Mouse (Mus musculus) mouse trophoblast stem cell (cell line): ENCODE data around the gene Fxn.
"Not testable (repeated sequence)": the region's sequence is repeated elsewhere in the genome, so short reads cannot be mapped to it uniquely, and the experiment has no call there.

Source experiments
- in situ Hi-C, 2 experiments: fragments of 300-500 bp; cut with MseI, MboI; formaldehyde crosslinking; loops; 2 replicates in 1 of 2; 3 replicates in 1 of 2; pipeline ENCODE4 v1.15.1; 2025

Fxn gene

DNA sequence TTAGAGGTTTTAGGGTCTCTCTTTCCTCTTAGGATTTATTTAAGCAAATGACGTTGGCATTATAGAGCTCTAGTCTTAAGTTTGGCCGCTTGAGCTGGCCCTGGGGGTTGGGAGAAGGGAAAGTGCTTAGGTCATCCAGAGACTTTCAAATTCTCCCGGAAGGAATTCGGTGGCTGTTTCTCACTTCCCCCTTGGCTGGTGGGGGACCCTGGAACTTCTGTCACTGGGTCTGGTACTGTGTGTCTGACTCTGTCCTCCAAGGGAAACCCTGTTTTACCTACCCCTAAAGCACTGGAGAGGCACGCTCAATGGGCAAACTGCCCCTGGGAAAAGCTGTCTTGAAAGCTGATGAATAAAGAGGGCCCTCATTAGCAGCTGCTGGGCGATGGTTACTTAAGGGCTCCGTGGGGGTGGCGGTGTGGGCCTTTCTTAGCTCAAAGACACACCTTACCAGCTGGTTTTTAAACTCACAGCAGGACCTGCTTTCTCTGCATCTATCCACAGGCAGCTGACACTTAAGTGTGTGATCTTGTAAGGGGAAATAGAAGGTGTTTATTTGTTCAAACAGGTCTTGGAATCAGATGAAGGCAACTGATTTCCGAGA lies 26.6 kb downstream of the Fxn start:
- in situ Hi-C loops = loop anchor here in 1 of 2 experiments (25.0 kb wide), 1 partner anchor 391 kb away; no protein-coding TSS in a partner anchor

DNA sequence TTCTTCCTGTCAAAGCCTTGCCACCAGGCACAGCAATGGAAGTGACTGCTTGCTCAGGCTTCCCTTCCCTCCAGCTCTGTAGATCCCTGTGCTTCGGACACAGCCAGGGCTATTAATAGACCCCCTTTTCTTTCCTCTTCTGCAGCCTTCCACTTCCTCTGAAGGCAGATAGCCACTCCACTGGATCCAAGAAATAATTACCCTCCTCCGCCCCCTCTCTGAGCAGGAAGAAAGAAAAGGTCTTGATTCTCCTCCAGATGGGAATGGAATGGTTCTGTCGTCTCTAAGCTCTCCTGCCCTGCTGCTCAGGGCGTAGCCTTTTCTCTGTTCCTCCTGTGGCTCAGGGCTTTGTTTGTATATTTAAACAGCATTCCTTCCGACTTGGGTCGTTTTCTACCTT lies 28.5 kb downstream of the Fxn start:
- in situ Hi-C loops = loop anchor here in 1 of 2 experiments (25.0 kb wide), 1 partner anchor 390 kb away; no protein-coding TSS in a partner anchor

DNA sequence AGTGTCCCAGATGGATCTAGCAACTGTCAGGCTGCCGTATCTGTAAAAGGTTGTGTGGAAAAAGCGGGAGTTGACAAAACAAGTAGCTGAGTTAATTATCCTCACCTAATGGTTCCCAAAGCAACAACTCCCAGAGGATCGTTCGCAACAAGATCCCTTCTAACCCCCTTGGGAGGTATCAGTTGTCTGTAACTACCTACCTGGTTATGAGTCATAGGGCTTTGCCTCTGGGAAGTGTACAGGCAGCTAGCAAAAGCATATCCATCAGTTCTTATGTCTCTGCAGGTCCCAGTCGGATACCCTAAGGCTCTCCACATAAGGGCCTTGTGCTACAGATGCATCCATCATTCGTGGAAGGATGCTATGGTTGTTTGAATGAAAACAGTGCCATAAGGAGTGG lies 37.1 kb downstream of the Fxn start:
- in situ Hi-C loops = no loop called here

DNA sequence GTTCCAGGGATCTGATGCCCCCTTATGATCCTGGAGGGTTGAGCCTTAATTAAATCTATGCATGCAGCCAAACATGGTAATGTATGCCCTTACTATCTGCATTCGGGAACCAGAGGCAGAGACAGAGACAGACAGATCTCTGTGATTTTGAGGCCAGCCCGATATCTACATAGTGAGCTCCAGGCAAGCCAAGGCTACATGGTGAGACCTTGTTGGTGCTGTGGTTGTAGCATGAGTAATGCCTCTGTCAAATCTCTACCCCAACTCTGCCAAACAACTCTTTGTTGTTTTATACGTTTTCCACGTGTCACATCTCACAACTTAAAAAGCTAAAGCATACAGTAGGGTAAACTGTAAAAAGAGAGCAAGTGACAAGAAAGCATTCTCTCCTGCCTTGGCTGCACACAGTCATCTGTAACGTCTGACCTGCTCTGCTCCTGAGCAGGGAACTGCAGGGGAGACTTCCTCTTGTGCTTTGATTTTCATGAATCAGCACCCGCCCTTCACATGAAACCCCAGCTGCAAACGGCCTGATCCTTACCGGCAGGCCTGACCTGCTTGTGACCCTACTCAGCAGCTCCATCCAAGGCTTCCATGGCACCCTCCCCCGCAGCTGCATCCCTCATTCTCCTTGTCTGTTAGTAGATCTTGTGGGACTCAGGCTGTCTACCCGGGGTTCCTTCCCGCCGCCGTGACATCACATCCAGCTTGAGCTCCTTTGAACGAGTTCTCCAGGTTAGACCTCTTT lies 38.4 kb downstream of the Fxn start:
- in situ Hi-C loops = no loop called here

DNA sequence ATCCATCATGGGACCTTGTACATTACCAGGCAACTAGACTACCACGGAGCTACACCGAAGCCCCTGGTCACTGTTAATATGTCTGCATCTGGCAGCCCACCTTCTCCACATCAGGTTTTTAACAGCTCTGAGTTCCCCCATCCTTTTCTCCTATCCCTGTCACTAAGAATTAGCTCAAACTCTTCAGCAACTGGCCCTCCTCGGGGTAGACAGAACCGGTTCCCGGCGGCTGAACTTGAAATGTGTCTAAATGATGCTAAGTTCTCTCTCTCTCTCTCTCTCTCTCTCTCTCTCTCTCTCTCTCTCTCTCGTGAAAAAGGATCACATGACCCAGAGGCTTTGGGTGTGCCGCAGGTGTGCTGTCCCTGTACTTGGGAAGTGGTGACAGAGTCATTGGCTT lies 39.1 kb downstream of the Fxn start:
- in situ Hi-C loops = no loop called here

DNA sequence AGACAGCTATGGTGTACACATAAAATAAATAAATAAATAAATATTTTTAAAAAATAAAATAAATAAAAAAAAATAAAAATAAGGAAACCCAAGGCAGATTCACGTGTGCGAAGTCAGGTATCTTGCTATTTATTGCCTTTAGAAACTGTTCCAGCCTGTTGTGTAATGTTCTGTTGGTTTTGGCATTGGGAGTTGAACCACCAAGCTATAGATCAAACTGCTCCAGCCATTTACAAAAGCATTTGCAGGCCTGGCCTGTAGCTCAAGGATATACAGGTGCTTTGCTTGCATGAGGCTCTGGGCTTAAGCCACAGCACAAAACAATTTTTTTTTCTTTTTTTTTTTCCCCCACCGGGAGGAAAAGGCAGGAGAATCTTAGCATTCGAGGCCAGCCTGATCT lies 42.4 kb downstream of the Fxn start:
- in situ Hi-C loops = no loop called here

DNA sequence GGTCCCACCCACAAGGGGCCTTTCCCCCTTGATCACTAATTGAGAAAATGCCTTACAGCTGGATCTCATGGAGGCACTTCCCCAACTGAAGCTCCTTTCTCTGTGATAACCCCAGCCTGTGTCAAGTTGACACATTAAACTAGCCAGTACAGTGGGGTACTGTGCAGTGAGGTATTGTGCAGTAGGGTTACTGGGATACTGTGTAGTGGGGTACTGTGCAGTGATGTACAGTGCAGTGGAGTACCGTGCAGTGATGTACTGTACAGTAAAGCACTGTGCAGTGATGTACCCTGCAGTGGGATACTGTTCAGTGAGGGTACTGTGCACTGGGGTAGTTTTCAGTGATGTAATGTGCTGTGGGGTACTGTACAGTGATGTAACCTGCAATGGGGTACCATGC lies 48.0 kb downstream of the Fxn start:
- in situ Hi-C loops = not testable (repeated sequence)

DNA sequence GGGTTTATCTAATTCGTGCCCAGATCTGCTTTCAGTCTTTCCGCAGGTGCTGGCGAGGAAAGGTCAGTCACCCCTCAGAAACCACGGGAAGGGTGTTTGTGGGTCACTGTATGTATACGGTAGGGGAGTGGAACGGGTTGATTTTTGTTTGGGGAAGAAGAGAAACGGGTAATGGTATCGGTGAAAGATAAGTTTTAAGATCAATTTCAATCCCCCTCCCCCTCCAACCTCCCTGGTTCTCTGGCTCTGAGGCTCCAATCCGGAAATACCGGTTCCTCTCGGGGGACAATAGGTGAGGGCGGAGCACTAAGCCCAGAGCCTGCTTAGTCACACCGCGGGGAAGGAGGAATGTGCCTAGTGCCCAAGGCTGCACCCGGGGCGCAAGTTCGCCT lies 55.1 kb downstream of the Fxn start:
- in situ Hi-C loops = no loop called here

DNA sequence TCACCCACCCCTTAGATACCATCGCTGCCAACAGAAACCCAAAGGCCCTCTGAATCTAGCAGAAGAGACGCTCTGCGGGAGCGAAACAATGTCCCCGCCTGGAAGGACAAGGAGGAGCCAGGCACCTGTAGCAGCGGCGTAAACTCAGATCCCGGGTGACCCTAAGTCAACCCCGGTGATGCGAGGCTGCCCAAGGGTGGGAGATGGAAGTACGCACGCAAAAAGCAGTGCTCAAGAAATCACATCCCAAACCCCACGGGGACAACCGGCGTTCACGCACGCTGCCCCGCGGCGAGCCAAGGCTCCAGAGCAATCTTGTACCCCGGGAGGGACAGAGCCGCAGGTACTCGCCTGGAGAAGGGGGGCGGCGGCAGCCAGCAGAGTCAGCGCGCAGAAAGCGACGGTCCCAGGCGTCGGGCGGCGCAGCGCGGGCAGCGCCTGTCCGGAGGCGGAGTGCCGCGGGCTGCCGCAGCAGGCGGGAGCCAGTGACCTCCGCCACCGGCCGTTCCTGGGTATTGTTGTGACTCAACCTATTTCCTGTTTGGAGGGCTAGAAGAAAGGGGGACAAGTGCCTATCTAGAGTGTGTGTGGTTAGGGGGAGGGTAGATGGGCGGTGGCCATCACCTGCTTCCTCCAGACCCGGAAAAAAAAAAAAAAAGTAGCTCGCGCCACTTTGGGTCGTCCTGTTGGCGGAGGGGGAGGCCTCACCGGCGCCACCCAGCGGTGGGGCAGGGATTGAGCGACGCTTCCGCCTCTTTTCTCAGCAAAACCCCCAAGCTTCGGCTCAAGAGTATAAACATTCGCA lies 55.7 kb downstream of the Fxn start, which contains the start of gene Tjp2:
Gene Tjp2, minus strand, starts transcription at position 531 of the 805 bp plus-strand sequence.
- in situ Hi-C loops = no loop called here

DNA sequence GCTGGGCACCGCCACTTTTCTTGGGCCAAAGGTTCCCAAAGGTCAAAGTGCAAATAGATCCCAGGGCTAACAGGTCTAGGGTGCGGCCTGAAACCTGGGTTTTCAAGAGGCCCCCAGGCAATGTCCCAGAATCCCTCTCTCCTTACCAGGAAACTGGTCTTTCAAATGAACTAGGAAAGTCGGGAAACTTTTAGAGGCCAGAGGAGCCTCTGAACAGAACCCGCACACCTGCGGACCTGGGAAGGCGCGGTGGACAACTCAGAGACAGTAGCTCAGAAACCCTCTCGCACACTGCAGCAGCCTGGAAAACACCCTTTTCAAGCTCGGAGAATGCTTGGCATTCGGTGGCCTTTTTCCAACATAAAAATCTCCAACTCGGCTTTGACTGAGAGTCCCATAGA lies 56.6 kb downstream of the Fxn start:
- in situ Hi-C loops = no loop called here

DNA sequence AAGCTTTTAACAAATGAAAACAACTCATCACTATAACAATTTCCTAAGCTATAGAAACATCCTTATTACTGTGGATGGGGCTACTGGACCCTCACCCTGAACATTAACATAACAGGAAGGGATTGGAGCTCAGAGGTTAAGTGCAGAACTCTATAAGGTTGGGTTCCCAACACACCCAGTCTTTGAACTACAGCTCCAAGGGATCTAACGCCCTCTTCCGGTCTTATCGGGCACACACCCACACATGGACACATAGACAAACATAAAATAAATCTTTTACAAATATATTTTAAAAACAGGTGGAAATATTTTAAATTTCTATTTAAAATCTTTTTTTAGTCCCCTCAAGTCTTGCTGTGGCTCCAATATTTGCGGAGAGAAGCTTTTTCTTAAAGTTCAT lies 59.0 kb downstream of the Fxn start:
- in situ Hi-C loops = no loop called here

DNA sequence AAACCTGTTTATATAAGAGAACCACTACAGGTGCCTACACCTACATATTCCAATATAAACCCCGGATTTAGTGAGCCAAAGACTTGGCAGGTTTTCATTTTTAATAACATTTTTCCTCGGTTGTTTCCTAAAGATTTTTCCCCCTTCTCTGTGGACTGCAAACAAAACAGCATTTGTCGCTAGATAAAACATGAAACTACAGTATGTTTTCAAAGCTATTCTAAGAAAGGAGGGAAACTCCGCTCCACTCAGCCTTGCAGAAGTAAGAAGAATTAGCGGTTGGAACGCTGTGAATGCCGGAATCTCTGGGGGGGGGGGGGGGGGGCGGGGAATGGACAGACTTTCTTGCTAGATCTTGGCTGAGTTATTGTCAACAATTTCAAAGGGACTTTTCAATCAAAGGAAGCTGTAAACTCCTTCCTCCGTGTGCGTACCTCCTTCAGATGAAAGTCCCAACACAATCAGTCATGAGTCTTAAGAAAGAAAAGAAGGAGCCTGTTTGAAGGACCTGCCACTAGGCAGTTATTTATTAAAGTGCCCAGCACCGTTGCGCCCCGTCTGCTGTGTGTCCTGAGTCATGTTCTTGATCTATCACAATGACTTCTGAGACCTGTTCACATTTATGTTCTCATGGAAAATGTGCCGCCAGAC lies 59.5 kb downstream of the Fxn start:
- in situ Hi-C loops = no loop called here

DNA sequence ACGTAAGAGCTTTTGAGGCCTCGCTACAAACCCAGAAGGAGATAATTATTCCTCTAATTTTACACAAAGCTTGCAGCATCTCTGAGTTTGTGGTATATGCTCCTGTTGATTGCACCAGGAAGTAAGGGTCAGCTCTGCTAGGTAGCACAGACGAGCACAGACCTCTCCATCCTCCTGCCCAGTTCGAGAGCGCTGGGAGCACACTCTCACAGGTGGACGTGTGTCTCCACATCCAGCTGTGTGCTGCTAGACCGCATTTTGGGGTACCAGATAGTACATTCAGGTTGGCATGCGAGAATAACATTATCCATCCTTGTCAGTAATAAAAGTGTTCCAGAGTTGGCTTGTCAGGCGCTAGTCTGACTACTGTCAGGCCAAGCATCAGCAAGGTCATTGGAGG lies 61.4 kb downstream of the Fxn start:
- in situ Hi-C loops = no loop called here

DNA sequence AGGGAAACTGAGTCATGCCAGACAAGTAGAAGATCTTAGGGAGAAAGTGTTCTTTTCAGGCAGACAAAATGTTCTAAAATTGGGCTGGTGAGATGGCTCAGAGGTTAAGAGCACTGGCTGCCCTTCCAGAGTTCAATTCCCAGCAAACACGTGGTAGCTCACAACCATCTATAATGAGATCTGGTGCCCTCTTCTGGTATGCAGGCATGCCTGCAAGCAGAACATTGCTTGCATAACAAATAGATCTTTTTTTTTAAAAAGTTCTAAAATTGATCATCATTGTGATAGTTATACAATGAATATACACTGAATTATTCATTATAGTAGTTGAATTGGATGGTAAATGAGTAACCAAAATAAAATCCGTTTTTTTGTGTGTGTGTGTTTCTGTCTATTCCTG lies 62.1 kb downstream of the Fxn start:
- in situ Hi-C loops = no loop called here

DNA sequence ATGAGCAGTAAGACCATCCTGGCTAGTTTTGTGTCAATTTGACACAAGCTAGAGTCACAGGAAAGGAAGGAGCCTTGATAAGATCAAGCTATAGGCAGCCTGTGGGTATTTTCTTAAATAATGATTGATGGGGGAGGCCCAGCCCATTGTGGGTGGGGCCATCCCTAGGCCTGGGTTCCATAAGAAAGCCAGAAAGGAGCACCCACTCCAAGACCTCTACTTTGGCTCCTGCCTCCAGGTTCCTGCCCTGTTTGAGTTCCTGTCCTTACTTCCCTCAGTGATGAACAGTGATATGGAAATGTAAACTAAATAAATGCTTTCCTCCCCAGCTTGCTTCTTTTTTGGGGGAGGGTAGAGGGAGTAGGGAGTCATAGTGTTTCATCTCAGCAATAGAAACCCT lies 62.6 kb downstream of the Fxn start:
- in situ Hi-C loops = no loop called here

DNA sequence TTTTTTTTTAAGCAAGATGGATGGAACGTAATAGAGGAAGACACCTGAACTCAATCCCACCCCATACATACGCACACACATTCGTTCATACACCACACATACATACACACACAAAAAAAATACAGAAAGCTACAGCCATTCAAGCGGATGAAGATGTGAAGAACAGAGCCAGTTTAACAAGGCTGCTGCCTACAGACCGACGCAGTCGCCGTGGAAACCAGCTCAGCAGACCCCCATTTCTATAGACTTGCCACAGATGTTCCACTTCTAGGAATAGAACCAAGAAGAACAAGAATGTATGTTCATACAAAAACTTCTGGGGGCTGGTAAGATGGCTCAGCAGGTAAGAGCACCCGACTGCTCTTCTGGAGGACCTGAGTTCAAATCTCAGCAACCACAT lies 63.6 kb downstream of the Fxn start:
- in situ Hi-C loops = no loop called here

DNA sequence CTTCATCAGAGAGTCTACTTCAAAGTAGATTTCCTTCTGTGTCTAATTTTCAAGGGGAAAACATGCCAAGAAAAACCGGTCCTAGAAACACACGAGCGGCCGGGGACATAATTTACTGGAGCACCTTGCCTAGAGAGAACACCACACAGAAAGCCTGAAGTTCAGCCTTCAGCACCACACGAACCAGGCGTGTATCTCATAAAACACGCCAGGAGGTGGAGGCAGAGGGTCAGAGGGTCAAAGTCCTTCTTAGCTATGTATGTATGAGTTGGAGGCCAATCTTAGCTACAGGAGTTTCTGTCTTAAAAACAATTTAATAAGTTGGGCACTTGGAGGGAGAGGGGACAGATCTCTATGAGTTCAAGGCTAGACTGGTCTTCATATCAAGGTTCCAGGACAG lies 65.5 kb downstream of the Fxn start:
- in situ Hi-C loops = no loop called here

DNA sequence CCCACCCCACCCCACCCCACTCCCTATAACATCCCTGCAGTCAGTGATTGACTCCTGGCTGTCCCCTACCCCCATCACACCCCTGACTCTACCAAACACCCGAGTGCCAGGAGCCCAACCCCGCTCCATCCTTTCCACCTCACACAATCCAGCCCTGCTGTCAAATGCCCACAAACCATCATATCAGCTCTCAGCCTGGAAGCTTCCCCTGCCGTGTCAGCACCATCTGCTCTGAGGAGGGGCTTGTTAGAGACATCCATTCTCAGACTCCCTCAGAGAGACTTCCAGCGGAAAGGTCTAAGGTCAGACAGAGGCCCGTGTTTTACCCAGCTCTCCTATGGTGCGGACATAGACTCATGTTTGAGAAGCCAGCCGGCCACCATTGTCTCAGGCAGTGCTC lies 67.1 kb downstream of the Fxn start:
- in situ Hi-C loops = no loop called here

DNA sequence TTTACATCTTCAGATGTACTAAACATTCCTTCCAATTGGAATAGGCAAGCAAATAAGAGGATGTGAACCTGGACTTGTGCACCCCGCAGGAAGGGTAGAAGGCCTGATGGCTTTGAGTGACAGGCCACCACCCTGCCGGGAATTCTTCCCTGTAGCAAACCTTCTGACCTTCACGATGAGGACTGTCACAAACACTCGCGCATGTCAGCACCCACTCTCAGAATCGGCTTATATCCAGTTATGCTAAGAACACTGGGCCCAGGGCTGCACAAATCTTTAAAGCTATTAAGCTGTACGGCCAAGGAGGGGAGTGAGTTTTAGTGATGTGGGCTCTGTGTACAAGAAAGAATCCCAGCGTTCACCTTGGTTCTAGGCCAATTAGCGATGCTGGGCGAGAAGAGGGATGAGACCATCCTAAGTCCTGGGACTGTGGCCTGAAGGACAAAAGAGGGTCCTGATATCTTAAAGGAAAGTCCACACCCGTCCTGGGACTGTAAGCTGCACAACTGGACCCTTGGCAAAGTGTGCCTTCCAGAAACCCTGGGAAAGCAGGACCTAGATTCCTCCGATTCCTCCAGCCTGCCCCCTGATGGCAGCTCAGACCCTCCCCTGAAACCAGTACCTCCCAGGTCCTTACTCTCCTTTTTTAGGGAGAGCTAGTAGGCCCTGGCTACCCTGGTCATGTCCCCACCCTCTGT lies 67.7 kb downstream of the Fxn start:
- in situ Hi-C loops = no loop called here
